Mouse (Mus musculus) thymus, postnatal 36 days (tissue): ENCODE results near the gene Tmem268.
A peak's percentile ranks its signal among the peaks of the same experiment; 100 is the strongest.

Experiments
- DNase-seq, 2 experiments: peaks; one replicate each; pipeline ENCODE4 v3.0.0; 2022; ENCODE audit warnings: mixed read lengths in 2 of 2

Gene Tmem268

DNA sequence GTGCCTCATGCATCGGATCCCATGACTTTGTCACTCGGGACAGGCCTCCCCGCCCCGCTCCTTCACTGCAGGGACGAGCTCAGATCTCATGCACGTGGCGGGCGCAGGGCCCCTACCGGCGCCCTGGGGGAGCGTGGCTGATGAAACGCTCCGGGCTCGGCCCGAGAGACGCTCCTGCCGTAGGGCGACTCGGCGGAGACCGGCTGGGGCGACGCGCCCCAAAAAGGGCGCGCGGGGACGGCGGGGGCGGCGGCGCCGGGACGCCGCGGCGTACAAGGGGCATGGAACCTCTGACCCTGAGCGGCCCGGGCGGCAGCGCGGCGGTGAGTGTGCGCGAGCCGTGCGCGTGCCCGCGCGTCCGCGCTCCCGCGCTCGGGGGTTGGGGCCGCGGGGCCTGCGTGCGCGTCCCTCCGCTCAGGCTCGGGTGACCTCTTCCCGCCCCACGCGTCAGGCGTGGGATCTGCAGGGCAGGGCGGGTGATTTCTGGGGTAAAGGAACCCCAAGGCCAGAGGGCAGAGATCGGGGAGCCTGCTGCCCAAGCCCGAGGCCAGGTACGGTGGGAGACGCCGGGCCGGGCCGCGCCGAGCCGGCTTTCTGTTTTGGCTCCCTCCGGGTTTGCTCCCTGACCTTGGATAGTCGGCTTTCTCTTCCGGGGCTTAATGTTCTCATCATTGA lies at the start of gene Tmem268:
Tmem268 (plus strand) TSS at position 375 of the 675 bp plus-strand sequence.
- peak; percentile 84 to 85 for DNase-seq

- no peak for DNase-seq
Measured at GRCm38 (mm10) chr4:63512921-63513320, 45.7 kb upstream of the Tmem268 start.

DNA sequence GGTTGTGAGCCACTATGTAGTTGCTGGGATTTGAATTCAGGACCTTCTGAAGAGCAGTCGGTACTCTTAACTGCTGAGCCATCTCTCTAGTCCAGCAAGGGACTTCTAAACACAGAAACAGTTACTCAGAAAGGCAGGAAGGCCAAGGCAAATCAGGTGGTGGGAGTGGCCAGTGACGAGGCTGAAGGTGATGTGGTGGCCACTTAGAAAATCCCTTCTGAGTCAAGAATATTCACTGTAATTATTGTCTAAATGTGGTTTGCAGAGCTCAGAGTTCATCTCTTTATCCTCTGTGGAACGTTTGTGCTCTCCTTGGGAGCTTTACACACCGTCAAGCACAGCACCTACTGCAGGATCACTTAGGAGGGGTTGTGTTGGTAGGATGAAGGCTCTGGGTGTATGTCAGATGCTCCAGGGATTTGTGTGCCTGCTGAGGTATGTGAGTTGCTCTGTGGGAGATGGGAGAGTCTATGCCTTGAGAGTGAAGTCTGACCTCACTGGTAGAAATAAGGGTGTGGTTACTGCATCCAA lies 44.1 kb upstream of the Tmem268 start:
- no peak for DNase-seq

GRCm38 (mm10) chr4:63515021-63515420 lies 43.6 kb upstream of the Tmem268 start:
- DNase-seq: no peak

- DNase-seq: no peak
Measured at GRCm38 (mm10) chr4:63521813-63522419, 36.7 kb upstream of the Tmem268 start.

DNA sequence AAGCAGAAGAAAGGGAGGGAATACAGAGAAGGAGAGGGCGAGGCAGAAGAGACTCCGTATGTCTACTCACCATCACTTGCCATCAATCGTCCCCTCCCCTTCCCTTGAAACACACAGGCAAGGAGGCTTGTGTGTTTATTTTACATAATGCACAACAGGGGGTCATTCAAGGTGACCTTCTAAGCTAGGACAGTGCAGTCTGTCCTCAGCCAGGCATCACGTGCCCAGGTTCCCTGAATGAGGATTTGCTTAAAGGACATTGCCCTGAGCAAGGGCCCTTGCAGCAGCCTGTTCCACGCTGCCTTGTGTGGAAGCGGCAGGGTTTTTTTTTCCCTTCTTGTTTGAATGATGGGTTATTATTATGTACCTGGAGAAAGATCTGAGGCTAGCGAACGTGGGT lies 33.1 kb upstream of the Tmem268 start:
- no peak for DNase-seq

DNA sequence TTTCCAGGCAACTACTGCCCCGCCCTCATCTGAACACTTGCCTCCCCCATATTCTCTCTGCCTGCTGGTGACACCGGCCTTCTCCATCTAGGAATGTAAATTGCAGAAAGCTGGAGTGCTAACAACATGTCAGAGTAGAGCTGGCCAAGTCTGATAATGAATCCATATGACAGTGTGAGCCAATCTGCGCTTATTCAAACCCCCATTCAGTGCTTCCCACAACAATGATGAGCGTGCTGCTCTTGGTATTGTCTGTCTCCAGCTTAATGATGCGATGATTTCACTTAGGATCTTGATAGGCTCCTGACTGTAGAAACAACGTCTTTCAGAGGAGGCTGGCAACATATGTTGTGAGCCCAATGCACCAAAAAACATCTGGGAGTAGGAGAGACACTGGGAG lies 29.6 kb upstream of the Tmem268 start:
- no peak for DNase-seq

GRCm38 (mm10) chr4:63530409-63530808 lies 28.2 kb upstream of the Tmem268 start:
- DNase-seq: no peak

DNA sequence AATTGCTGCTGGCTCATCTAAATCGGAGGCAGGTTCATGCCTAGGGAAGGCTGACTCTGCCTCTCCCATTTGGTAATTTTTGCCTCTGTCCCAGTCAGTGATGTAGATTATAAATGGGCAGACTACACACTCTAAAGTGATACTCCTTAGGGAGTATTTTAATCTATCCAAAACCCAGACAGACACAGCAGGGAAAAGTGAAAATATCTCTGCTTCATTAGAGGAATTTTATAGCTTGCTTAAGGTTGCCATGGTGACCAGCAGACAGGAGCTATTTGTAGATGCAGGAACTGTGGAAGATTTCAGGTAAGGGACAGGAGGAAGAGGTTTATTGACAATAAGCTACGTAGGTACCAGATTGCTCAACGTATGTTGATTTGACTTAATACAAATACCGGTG lies 21.0 kb upstream of the Tmem268 start:
- DNase-seq: no peak

DNA sequence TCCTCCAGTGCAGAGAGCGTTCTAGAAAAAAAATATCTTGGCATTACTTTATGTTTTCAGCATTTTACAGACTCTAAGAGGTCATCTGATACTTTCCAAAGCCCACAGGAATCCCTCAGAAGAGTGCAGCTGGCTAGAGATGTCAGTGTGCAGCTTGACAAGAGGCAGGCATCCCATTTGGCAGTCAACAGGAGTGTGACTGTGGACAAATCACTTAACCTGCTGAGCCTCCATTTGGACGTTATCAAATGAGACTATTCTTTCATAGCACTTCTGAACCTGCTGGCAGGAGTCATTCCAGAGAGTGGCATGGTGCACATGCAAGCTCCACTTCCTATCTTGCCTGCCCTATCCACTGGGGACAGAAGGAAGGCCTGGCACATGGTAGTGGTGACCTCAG lies 16.4 kb upstream of the Tmem268 start:
- no peak for DNase-seq

- DNase-seq: peak; percentile 19 to 59
Measured at GRCm38 (mm10) chr4:63543746-63544493, 14.7 kb upstream of the Tmem268 start.

- DNase-seq: peak; percentile 96 to 97
Measured at GRCm38 (mm10) chr4:63544494-63545230, 13.9 kb upstream of the Tmem268 start, which contains the start of gene Atp6v1g1. Gene Atp6v1g1 (plus strand): TSS chr4:63544772.

DNA sequence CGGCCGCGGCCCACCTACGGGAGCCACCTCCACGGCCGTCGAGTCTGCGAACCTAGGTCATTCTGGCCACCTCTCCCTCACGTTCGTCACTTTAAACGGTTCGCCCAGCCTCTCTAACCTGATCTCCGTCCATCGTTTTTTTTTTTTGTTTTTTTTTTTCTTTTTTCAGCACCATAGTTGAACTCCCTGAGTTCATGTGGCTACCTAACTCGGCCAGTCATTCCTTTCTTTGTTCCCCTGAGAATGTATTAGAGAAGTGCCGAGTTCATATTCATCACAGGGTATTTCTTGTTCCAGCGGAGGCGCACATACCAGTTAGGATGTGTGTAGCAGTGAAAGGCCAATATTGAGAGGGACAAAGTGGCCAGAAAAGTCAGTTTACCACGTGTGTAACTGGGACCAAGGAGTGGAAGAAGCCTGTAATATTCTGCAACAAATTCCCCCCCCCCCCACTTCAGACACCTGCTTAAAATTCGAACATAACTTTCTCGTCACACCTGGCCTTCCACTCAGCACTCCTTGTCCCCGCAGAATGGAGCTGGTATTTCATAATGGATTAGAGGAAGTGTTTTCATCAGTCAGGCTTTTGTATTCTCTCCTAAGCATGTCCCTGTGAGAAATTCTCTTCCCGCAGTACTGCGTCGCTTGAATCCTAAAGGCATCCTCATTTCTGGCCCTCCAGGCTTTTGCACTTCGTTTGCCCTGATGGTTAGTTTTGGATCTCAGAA lies 13.2 kb upstream of the Tmem268 start:
- DNase-seq: no peak

- no peak for DNase-seq
Measured at GRCm38 (mm10) chr4:63546441-63547055, 12.0 kb upstream of the Tmem268 start.

- DNase-seq: no peak
Measured at GRCm38 (mm10) chr4:63547799-63548198, 10.8 kb upstream of the Tmem268 start.

GRCm38 (mm10) chr4:63548491-63548890 lies 10.1 kb upstream of the Tmem268 start:
- DNase-seq: peak; percentile 12 to 41

GRCm38 (mm10) chr4:63550908-63551307 lies 7.7 kb upstream of the Tmem268 start:
- no peak for DNase-seq

DNA sequence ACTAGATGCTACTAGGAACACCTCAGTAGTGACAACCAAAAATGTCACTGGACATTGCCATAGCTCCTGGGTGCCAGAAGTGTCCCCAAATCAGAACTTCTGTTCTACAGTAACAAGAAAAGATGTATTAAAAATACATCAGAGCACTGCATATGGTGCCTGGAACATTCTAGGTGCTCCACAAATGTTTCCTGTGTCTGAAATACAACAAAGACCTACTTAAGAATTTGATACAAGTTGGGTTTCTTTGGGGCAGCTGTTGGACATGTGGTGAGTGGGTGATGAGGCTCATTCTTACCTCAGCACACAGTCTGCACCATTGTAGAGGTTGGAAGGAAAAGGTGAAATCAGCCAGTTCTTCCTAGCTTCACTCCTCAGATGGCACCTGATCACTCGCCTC lies 5.7 kb upstream of the Tmem268 start:
- no peak for DNase-seq

GRCm38 (mm10) chr4:63553789-63554576 lies 4.6 kb upstream of the Tmem268 start:
- DNase-seq: no peak

DNA sequence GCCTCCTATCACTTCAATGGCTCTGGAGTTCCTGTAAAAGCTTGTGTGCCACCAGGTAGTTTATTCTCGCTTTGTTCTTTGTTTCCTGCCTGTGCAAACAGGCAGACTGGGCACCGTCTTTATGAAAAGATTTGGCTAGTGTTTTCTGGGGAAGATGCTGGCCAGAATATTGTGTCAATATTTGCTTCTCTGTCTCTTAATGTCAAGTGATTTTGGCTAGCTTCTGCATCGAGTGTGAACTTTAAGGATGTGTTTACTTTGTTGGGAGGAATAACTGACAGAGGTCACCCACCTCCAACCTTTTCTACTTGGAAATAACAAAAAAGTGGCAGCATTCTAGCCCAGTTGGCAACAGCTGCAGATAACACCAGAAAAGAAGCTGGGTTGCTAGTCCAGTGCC lies 4.0 kb upstream of the Tmem268 start:
- no peak for DNase-seq

DNA sequence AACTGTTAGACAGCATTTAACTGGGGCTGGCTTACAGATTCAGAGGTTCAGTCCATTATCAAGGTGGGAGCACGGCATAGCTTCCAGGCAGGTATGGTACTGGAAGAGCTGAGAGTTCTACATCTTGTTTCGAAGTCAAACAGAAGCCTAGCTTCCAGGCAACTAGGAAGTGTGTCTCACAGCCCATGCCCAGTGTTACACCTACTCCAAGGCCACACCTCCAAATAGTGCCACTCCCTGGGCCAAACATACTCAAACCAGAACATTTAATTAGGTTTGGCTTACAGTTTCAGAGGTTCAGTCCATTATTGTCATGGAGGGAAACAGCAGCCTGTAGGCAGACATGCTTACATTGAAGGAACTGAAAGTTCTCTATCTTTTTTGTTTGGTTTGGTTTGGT lies 3.5 kb upstream of the Tmem268 start:
- DNase-seq: no peak
